Mouse (Mus musculus) c-Kit-positive CD71-negative TER-119-negative erythroid progenitor cells, embryonic 14.5 days (primary cell): ENCODE measurements around the gene Slc9a9.

ENCODE experiments used
- DNase-seq: peaks from one replicate; pipeline ENCODE4 v3.0.0-alpha.2; 2013; ENCODE audit warnings: low read depth

The Slc9a9 gene

GRCm38 (mm10) chr9:94950676-94951075 lies 281.0 kb downstream of the Slc9a9 start:
- DNase-seq = no peak

DNA sequence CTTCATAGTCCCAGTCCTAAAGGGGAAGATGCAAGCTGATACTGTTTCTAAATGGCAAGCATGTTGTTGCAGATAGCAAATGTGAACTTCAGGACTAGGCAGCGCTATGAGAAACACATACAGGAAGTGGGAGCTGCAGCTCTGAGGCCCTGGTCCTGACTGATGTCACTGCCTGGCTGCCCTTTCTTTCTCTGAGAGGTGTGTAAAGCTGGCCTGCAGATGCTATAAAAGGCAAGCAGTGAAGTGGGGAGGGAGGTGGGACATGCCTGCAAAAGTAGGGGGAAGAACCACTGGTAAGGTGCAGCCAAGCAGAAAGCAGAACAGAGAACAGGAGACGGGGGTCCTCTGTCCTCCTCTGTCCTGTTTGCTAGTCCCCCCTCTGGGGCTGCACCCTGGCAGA lies 285.9 kb downstream of the Slc9a9 start:
- DNase-seq = no peak

DNA sequence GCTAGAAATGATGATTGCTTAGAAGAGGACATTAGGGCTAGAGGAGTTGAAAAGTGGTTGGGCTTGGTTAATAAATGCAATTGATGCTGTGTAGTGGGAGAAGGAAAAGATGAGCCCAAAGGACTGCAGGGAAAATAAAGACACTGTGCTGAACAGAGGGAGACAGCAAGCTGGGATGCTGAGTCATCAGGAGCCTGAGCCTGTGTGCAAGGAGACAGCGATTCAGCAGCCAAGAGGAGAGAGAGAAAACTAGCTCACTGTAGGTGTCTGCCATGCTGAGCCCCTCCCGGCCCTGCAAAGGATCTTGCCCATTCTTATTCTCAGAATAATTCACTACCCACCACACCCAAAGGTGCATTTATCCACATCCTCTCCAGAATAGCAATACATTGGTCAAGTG lies 288.7 kb downstream of the Slc9a9 start:
- DNase-seq = no peak

DNA sequence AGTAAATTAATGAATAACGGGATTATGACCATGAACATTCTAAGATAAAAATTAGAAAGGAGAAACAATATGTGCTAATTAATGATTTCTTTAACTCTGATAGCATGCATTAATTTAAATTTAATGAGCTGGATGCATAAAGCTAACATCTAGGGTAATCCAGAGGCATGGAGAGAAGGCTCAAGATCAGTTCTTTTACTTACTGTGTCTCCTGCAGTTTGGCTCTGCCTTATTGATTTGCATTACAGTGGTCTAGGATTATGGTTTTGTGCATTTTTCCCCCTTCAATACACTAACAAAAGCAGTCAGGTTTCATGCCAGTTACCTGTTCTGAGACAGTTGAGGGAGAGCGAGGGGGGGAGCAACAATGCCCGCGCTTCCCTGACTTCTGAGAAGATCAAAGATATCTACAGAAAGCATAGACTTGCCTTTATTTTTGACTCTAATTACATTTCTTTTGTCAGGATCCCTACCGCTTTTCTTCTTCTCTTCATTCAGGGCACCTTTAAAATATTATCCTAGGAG lies 298.9 kb downstream of the Slc9a9 start:
- no peak for DNase-seq

DNA sequence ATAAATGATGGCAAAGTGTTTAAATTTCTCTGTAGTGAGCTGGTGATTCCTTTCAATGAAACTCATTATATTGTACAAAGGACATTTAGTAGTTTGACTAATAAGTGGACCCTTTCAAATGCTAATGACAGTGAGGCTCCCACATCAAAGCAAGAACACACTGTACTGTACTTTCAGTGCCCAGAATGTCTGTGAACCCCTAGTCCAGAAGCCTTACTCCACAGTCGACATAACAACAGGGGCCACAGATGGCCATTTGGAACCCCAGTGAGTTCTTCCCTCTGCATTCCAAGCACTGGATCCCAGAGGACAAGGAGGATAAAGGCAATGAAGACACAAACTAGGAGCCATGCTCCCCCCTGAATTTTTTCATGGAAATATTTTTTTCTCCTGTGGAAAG lies 299.4 kb downstream of the Slc9a9 start:
- no peak for DNase-seq

DNA sequence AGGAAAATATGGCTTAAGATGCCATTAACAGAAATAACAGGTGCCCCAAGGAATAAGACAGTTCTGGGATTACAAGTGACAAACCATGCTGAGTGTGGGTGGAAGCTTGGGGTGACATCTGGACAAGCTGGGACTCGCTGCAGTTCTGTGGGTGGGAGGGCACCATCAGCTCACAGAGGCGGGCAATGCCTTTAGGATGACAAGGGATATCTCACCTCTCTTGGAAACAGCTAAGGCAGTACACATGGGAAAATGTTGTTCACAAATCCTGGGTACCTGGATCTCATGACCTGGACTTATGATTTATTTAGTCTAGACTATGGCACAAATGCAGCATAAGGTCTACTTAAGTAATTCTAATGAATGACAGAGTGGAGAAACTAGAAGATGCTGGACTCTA lies 302.3 kb downstream of the Slc9a9 start:
- no peak for DNase-seq

GRCm38 (mm10) chr9:94972693-94973092 lies 303.0 kb downstream of the Slc9a9 start:
- DNase-seq = no peak

GRCm38 (mm10) chr9:94976191-94976590 lies 306.5 kb downstream of the Slc9a9 start:
- DNase-seq = no peak

GRCm38 (mm10) chr9:94993575-94993974 lies 323.9 kb downstream of the Slc9a9 start:
- peak; percentile 5 for DNase-seq

DNA sequence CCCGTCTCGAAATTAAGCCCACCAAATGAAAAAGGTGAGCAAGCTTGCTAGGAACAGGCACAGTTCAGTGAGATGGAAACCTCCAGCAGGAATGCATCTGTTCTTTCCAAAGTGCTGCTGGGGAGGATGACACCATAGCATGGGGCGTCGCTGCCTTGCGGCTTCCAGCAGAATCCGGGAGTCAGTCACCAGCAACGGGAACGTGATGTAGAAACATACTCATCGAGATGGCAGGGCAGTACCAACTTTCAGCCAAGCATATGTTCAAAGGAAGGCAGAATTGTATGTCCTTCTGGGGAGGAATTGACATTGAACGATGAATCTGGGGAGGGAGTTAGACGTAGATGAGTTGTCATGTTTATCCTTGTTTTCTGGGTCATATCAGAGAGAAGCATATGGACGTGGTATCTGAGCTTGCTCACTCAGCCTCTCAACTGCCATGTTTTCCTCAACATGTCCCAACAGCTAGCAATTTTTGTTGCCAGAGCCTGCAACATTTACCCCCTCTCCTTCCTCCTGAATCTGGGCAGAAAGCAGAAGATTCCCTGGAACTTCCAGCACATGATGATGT lies 350.5 kb downstream of the Slc9a9 start:
- DNase-seq = no peak

DNA sequence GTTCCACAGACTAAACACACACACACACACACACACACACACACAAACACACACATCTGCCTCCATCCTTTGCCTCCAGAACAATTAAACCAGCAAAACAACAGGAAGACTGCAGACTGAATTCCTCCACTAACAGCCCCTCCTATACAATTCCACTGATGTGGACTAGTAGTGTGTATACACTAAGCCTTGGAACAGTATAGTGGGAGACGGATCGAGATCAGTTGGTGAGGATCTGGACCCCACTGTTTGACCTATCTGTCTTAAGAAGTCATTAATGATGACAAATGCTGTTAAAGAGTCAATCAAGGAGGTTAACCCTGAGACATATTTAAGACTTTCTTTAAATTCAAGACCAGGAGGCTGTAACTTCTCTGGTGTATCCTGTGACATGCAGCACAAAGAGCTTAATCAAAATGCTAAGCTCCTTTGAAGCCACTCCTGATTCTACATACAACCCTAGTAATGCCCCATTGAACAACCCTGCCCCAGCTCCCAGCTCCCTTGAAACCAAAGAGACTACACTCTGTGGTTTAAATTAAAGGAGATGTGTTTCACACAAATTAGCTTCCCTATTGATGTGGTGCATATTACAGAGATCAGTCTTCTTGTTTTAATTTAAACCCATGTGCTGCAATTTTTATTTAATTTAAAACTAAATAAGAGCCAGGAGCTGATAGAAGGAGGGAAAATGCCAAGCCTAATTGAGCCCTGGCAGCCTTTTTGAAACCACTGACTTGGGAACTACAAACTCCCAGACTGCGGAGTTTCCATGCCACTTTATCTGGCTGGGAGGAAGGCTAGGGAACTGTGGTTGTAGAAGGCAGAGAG lies 364.6 kb downstream of the Slc9a9 start:
- no peak for DNase-seq

DNA sequence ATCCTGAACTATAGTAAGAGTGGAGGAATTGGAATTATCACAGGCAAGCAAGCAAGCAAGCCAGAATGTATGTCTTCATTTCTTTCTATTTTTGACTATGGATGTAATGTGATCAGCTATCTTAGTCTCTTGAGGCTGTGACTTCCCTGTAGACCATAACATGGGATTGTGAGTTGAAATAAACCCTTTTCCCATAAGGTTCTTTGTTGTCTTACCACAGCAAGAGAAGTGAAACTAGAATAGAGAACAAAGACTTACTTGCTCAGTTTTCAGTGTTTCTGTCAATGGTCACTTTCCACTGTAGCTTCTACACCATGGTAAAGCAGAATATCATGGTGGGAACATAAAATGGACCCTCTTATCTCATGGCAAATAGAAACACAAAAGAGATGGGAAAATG lies 366.5 kb downstream of the Slc9a9 start:
- DNase-seq = peak; percentile 0

- no peak for DNase-seq
Observed at GRCm38 (mm10) chr9:95042420-95042819, 372.7 kb downstream of the Slc9a9 start.

DNA sequence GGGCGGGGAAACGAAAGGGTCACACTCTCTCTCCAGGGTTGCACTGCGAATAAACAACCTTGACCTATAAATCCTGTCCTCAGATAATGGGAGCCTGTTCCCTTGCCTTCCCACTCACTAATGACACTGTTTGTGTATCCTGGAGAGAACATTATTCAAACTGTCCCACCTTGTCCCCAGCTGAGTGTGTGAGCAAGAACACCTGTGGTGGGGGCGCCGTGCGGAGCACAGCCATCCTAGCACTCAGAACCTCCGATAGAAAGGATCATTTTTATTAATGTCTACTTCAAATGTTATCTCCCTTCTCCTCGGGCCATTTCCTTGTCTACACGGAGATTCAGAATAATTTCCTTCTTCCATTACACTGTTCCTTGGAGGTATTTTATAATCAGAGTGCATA lies 382.5 kb downstream of the Slc9a9 start:
- no peak for DNase-seq

- no peak for DNase-seq
Observed at GRCm38 (mm10) chr9:95053183-95053582, 383.5 kb downstream of the Slc9a9 start.

DNA sequence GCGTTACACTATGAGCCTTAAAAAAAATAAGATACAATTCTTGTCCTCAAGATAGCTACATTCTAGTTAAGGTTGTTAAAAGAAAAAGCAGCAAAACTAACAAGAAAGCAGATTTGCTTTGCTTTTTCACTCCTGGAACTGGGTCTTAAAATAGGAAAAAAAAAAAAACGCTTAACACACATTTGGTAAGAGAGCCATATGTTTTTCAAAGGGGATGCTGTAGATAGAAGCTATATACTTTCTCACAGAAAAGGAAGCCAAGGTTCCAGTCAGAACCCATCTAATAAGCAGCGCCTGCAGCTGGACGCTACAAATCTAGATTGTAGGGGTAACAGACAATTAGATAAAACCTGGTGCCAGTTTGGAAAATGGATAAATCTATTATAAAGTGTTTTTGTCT lies 386.1 kb downstream of the Slc9a9 start:
- no peak for DNase-seq

DNA sequence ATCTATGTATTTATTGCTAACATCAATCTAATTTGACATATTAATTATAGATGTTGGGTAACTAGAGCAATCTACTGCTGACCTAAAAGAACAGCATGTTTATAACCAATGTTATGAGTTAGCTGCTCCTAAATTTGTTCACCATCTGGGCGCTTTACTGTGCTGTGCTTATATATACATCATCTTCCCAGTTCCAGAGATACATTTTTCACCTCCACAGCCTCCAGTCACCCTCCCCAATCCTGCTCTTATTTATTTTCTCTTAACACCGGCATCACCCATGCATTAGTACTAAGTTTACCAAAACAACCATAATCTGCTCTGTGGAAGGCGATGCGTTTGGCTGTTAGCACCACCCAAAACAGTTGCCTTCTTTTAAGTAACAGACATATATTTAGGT lies 391.0 kb downstream of the Slc9a9 start:
- no peak for DNase-seq

- DNase-seq = no peak
Observed at GRCm38 (mm10) chr9:95067037-95067436, 397.3 kb downstream of the Slc9a9 start.

DNA sequence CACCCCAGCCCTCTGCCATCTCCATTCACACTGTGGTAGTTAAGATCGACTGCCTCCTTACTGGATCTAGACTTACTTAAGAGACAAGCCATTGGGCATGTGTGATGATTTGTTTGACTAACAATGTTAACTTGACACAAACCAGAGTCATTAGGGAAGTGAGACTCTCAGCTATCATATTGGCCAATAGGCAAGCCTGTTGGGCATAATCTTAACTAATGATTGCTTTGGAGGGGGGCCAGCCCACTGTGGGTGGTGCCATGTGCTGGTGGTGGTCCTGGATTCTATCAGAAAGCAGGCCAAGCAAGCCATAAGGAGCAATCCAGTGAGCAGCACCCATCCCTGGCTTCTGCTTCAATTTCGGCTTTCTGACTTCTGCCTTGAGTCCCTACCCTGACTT lies 398.8 kb downstream of the Slc9a9 start:
- no peak for DNase-seq

DNA sequence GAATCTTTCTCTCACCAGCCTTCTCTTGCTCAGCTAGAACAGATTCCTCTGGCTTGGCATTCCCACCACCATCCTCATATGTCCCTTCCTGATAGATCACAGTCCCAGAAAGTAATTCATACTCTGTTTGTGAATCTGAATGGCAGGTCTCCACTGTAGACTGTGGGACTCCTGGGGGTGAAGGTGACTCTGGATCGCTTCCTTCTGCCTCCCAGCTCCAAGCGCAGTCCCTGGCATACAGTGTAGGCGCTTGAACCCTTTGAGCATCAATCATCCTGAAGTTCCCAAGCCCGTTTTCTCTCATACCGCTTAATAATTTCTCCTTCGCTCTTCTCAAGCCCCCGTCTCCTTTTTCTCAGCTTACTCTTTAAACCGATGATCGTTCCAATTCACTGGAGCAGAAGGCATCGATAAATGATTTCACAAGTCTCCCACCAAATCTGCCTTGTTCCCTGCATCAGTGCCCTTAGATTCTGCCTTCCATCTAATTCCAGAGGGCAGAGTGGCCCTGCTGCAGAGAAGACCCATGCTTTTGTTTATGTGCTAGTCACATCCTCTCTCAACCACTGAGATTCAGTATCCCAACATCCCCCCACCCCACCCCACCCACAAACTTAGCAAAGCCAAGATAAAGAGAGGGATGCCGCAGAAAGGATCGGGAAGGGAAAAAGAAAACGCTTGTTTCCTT lies 401.3 kb downstream of the Slc9a9 start:
- no peak for DNase-seq

DNA sequence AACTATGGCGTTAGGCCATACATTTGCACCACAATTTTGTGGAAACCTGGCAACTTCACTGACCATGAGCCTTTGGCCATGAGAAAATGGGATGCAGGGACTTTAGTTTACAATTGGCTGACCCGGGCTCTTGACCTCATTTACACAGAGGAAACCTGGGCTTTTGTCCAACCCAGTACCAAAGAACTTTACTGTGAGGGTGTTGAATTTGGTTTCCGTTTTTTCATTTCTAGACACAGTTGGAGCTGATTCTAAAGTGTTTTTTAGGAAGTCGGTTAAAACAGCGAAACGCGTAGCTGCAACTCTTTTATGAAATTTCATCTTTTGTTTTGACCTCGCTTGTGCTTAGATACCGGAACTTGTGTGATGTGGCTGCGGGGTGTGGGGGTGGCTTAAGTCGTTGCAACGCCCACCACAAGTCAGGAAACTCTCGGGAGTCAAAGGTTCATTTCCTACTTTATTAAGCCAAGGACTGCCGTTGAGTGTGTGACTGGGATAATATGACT lies 402.8 kb downstream of the Slc9a9 start:
- no peak for DNase-seq

DNA sequence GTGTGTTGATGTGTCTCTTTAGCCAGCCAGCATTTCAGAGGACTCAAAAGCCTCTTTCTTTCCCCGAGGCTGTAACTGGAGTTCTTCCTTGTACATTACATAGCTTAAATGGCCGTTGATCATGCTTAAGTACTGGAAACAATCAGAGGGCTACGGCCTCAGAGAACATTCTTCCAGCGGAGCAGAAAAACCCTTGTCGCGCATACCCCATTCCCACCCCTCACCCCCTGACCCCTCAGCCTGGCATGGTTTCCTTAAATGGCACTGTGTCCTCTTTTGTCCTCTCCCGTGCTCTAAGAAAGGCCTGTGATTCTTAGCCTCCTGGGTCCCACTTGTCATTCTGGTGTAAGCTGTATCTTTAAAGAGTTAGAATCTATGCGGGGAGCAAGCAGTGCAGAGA lies 404.0 kb downstream of the Slc9a9 start:
- no peak for DNase-seq

DNA sequence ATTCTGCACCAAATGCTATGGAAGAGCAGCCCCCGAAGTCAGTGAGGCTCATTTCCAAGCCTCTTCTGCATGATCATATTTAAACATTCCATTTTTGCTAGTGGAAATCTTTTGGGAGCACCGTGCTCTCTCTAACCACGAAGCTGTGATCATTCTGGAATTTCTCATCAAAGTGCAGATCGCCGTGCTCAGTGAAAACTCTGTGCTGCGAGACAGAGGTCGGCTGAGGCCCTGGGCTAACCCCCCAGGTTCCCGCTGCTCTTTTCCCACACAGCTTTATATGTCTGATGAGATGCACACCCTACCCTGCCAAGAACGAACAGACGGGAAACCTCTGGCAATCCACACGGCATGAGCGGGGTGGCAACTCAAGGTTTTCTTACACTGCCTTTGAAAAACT lies 406.1 kb downstream of the Slc9a9 start:
- DNase-seq = no peak
